Mouse (Mus musculus): ENCODE results near the gene Eif4b.

DNA sequence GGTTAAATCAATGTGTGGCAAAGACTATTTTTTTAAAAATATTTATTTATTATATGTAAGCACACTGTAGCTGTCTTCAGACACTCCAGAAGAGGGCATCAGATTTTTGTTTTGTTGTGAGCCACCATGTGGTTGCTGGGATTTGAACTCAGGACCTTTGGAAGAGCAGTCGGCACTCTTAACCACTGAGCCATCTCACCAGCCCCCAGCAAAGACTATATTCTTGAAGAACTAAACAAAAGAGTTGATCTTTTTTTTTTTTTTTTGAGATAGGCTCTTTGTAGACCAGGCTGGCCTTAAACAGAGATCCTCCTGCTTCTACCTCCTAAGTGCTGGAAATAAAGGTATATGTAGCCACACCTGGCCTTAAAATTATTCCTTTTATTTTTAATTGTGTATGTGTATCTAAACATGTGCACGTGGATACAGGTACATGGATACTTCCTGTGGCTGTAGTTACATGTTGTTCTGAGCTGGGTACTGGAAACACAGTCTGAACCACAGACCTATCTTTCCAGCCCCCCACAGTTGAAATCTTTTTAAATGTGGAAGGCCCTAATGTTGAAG, 3.6 kb downstream of the Eif4b start:
- no peak for TF ChIP-seq HCFC1 (IDR thresholded peaks at IDR 0.05; ENCODE audit: low read depth, low read length)
- TF ChIP-seq CTCF (conservative IDR thresholded peaks at IDR 0.05 in 1 of 2, IDR thresholded peaks at IDR 0.05 in 1 of 2; ENCODE audit: low read depth in 2 of 2, low read length in 2 of 2): no peak
- no peak for TF ChIP-seq MAFK (IDR thresholded peaks at IDR 0.05; ENCODE audit: insufficient replicate concordance, low read length)
- TF ChIP-seq CHD2 (IDR thresholded peaks at IDR 0.05; ENCODE audit: low read length): no peak
- no peak for TF ChIP-seq SMC3 (IDR thresholded peaks at IDR 0.05; ENCODE audit: low read depth, low read length)
- TF ChIP-seq ZKSCAN1 (IDR thresholded peaks at IDR 0.05; ENCODE audit: borderline replicate concordance, low read depth, low read length): no peak
- TF ChIP-seq POLR2A (IDR thresholded peaks at IDR 0.05; ENCODE audit: low read depth, low read length): no peak
- no peak for TF ChIP-seq TBP (conservative IDR thresholded peaks at IDR 0.05; ENCODE audit: low read depth, low read length)
